Mouse (Mus musculus): ENCODE data around the gene Sema4d.

Gene Sema4d

GRCm38 (mm10) chr13:51778351-51778982 is 15.1 kb downstream of the Sema4d start:
- no peak for DNase-seq (ENCODE audit: low spot score in 2 of 2)

- no peak for DNase-seq (ENCODE audit: low spot score in 2 of 2)
These were observed 15.7 kb downstream of the Sema4d start for GRCm38 (mm10) chr13:51777738-51778274.

- DNase-seq (ENCODE audit: low spot score in 2 of 2), result no peak
These were observed 16.4 kb downstream of the Sema4d start for GRCm38 (mm10) chr13:51777048-51777737.

GRCm38 (mm10) chr13:51776160-51776737 is 17.3 kb downstream of the Sema4d start:
- no peak for DNase-seq (ENCODE audit: low spot score in 2 of 2)

- no peak for DNase-seq (ENCODE audit: low spot score in 2 of 2)
These were observed 21.7 kb downstream of the Sema4d start for GRCm38 (mm10) chr13:51771802-51772206.

GRCm38 (mm10) chr13:51770647-51771427 is 22.7 kb downstream of the Sema4d start:
- DNase-seq (ENCODE audit: low spot score in 2 of 2), result no peak

GRCm38 (mm10) chr13:51767991-51768761 is 25.4 kb downstream of the Sema4d start:
- DNase-seq (ENCODE audit: low spot score in 2 of 2), result peak; percentile 64 to 78

- peak; percentile 64 to 71 for DNase-seq (ENCODE audit: low spot score in 2 of 2)
These were observed 26.0 kb downstream of the Sema4d start for GRCm38 (mm10) chr13:51767513-51767912.

GRCm38 (mm10) chr13:51766756-51767155 is 26.8 kb downstream of the Sema4d start:
- DNase-seq (ENCODE audit: low spot score in 2 of 2), result no peak

GRCm38 (mm10) chr13:51765369-51765768 is 28.2 kb downstream of the Sema4d start:
- peak in 1 of 2 experiments; percentile 47 for DNase-seq (ENCODE audit: low spot score in 2 of 2)

GRCm38 (mm10) chr13:51763019-51763698 is 30.4 kb downstream of the Sema4d start:
- peak; percentile 79 to 86 for DNase-seq (ENCODE audit: low spot score in 2 of 2)

GRCm38 (mm10) chr13:51761186-51761813 is 32.2 kb downstream of the Sema4d start:
- DNase-seq (ENCODE audit: low spot score in 2 of 2), result no peak

- DNase-seq (ENCODE audit: low spot score in 2 of 2), result peak in 1 of 2 experiments; percentile 64
These were observed 34.1 kb downstream of the Sema4d start for GRCm38 (mm10) chr13:51759256-51759987.

- no peak for DNase-seq (ENCODE audit: low spot score in 2 of 2)
These were observed 35.1 kb downstream of the Sema4d start for GRCm38 (mm10) chr13:51758428-51758827.

GRCm38 (mm10) chr13:51757099-51757498 is 36.4 kb downstream of the Sema4d start:
- no peak for DNase-seq (ENCODE audit: low spot score in 2 of 2)

GRCm38 (mm10) chr13:51756563-51756962 is 37.0 kb downstream of the Sema4d start:
- peak in 1 of 2 experiments; percentile 51 for DNase-seq (ENCODE audit: low spot score in 2 of 2)

GRCm38 (mm10) chr13:51756019-51756418 is 37.5 kb downstream of the Sema4d start:
- DNase-seq (ENCODE audit: low spot score in 2 of 2), result no peak

GRCm38 (mm10) chr13:51755584-51755983 is 38.0 kb downstream of the Sema4d start:
- no peak for DNase-seq (ENCODE audit: low spot score in 2 of 2)

- no peak for DNase-seq (ENCODE audit: low spot score in 2 of 2)
These were observed 38.9 kb downstream of the Sema4d start for GRCm38 (mm10) chr13:51754559-51755126.

All from thymus, postnatal 10 days (tissue).